Mouse (Mus musculus) heart, embryonic 10.5 days (tissue): ENCODE measurements around the gene Zdhhc14. TPM values are rescaled to one million over a fixed set of nuclear protein-coding genes. Genes with fewer than 3 reads are reported as not detected.

Experiments used
- DNase-seq: peaks from one replicate; pipeline ENCODE4 v3.0.0-alpha.2; 2017; ENCODE audit warnings: low spot score
- H3K27ac ChIP-seq: fragments of 300-500 bp; sonication (generic); 2 replicates; pipeline ENCODE4 v1.5.1; 2016; ENCODE audit warnings: mild to moderate bottlenecking
- H3K27me3 ChIP-seq: fragments of 300-500 bp; sonication (generic); 2 replicates; pipeline ENCODE4 v1.6.1; 2016; ENCODE audit warnings: mild to moderate bottlenecking; ENCODE audit not compliant: poor library complexity, insufficient read depth, severe bottlenecking
- H3K36me3 ChIP-seq: fragments of 300-500 bp; sonication (generic); 2 replicates; pipeline ENCODE4 v1.6.1; 2016; ENCODE audit warnings: mild to moderate bottlenecking, moderate library complexity
- H3K4me1 ChIP-seq: fragments of 300-500 bp; sonication (generic); 2 replicates; pipeline ENCODE4 v1.6.1; 2016; ENCODE audit warnings: mild to moderate bottlenecking
- H3K4me3 ChIP-seq: fragments of 300-500 bp; sonication (generic); 2 replicates; pipeline ENCODE4 v1.5.1; 2016; ENCODE audit warnings: mild to moderate bottlenecking, moderate library complexity
- H3K9me3 ChIP-seq: fragments of 300-500 bp; sonication (generic); 2 replicates; pipeline ENCODE4 v1.6.1; 2016; ENCODE audit warnings: mild to moderate bottlenecking, moderate library complexity
- WGBS: fragments of 180-500 bp; shearing (Covaris S2); methylation state at CpG from one replicate; pipeline ENCODE4 v1.1.7; 2016; 5-methylcytosine and 5-hydroxymethylcytosine counted together
- polyA plus RNA-seq: library from polyadenylated mRNA; unstranded; fragments of >200 nt; fragmentation: Nextera tagmentation; extraction: Ambion mirVana; gene quantifications from 2 replicates; pipeline ENCODE4 v1.2.1, GENCODE M21; 2016

Gene Zdhhc14
- polyA plus RNA-seq, 1 experiment from 2014 or later = 1.6 TPM

GRCm38 (mm10) chr17:5572096-5572730 is 79.9 kb downstream of the Zdhhc14 start:
- Histone ChIP-seq H3K36me3 (no peaks in the 10 kb centered on the region), H3K4me3 (no peak overlapping the region), H3K27ac (no peak overlapping the region), H3K27me3 (no peaks in the 10 kb centered on the region), H3K9me3 (no peaks in the 10 kb centered on the region), H3K4me1 (peaks cover 10% of the 10 kb centered on the region; the same call in 1 of the 2 replicates)
- WGBS = 88% methylated on average over 1 of the region's 1 CpGs
- no peak for DNase-seq

DNA sequence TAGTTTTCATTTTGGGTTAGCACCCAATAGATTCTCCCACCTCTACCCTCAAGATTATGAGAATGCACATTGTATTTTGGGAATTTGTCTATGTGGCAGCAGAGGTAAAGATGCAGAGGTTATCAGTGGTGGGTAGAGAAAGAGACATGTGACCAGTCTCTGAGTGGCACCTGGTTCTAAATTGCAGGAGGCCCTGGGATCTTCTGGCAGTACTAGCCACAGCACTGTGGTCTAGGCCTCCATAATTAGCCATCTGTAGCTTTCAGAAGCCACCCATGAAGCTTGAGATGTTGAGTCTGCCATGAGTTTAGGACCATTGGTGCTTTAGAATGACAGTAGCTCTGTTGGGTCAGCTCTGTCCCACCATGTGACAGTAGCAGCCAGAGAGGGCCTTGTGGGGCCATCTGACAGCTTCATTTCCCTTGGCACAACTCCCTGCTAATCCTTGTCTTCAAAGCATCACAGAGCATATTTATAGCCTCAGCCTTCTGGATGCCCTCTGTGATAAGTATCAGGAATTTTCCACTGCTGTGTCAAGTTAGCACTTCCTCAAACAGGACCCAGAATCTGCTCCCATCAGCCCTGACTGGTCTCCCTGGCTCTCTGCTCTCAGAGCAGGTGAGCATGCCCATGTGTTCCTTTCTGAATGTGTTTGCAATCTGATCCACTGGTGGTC is 80.5 kb downstream of the Zdhhc14 start:
- Histone ChIP-seq H3K4me3 (no peak overlapping the region), H3K36me3 (no peaks in the 10 kb centered on the region), H3K27me3 (no peaks in the 10 kb centered on the region), H3K4me1 (peaks cover 8% of the 10 kb centered on the region; the same call in 1 of the 2 replicates), H3K9me3 (no peaks in the 10 kb centered on the region), H3K27ac (no peak overlapping the region)
- no peak for DNase-seq

DNA sequence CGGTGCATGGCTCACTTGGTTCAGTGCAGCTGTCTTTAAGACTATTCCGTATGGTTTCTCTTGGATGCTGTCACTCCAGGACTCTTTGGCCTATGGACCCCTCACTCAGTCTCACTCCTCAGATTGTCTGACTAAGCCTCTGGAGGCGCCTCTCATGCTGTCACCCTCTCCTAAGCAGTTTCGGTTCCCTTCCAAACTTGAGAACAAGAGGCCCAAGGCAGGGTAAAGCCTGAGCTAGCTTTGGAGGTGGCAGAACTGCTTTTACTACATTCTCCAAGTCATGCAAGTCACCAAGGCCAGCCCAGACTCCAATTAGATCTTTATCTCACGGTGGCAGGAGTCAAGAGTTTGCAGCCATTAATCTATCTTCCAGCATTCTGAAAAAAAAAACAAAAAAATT is 82.3 kb downstream of the Zdhhc14 start:
- H3K4me1 ChIP-seq = peaks cover 8% of the 10 kb centered on the region; the same call in 1 of the 2 replicates
- WGBS = 74% methylated on average over 5 of the region's 5 CpGs
- no peak overlapping the region for H3K27ac ChIP-seq
- no peaks in the 10 kb centered on the region for H3K27me3 ChIP-seq
- no peak for DNase-seq
- no peaks in the 10 kb centered on the region for H3K36me3 ChIP-seq
- no peak overlapping the region for H3K4me3 ChIP-seq
- H3K9me3 ChIP-seq = no peaks in the 10 kb centered on the region

DNA sequence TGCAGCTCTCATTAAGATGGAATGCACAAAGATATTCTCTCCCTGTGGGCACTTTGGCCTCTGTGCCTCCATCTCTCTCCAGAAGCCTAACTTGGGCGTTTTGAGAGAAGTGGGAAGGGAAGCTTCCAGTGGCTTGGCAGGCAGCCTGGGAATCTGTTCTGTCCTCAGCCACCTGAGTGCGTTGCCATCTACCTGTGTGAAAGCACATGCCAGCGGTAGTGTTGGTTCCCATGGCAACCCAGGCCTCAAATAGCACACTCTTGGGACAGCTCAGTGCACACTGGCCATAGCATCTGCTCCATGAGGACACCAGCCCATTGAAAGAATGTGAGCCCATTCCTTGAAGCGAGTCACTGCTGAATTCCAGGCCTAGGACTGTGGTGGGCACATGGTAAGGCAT is 83.2 kb downstream of the Zdhhc14 start:
- Histone ChIP-seq H3K4me3 (no peak overlapping the region), H3K4me1 (peaks cover 8% of the 10 kb centered on the region; the same call in 1 of the 2 replicates), H3K27ac (no peak overlapping the region), H3K9me3 (no peaks in the 10 kb centered on the region), H3K36me3 (no peaks in the 10 kb centered on the region), H3K27me3 (no peaks in the 10 kb centered on the region)
- WGBS = 77% methylated on average over 4 of the region's 4 CpGs
- DNase-seq = no peak

DNA sequence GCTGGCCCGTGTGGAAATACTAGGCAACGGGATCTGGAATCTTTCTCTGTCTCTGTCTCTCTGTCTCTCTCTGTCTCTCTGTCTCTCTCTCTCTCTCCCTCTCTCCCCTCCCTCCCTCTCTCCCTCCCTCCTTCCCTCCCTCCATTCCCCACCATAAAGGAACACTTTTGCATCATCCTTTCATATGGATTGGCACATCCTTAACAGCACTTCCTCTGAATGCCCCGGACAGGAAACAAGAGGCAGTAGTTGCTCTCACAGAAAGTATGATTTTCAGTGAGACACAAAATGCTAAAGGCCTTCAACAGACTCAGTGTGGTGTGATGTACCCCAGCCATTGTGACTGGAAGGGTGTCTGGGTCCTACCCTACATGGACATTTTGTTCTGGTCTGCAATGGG is 89.9 kb downstream of the Zdhhc14 start:
- H3K27me3 ChIP-seq = no peaks in the 10 kb centered on the region
- H3K4me1 ChIP-seq = no peaks in the 10 kb centered on the region
- 93% methylated on average over 3 of the region's 3 CpGs for WGBS
- H3K4me3 ChIP-seq = no peak overlapping the region
- H3K27ac ChIP-seq = no peak overlapping the region
- H3K36me3 ChIP-seq = no peaks in the 10 kb centered on the region
- no peak for DNase-seq
- no peaks in the 10 kb centered on the region; the same call in 1 of the 2 replicates for H3K9me3 ChIP-seq

DNA sequence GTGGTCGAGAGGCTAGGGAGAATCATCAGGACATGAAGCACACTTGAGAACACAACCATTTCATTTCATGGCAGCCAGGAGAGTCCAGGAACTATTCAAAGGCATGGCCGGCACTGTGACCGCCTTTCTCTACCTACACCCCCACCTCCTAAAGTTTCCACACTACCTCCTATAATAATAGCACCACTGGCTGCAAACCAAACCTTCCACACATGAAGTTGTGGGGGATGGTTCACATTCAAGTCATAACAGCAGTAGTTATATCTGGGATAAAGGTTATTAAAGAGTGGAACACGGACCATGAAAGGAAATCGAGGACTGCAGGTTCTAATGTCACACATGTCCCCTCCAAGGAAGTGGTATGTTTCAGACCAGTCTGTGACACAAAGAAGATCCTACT is 90.6 kb downstream of the Zdhhc14 start:
- no peak for DNase-seq
- H3K27ac ChIP-seq = no peak overlapping the region
- no peak overlapping the region for H3K4me3 ChIP-seq
- no peaks in the 10 kb centered on the region for H3K27me3 ChIP-seq
- 84% methylated on average over 5 of the region's 5 CpGs for WGBS
- no peaks in the 10 kb centered on the region; the same call in 1 of the 2 replicates for H3K9me3 ChIP-seq
- H3K4me1 ChIP-seq = no peaks in the 10 kb centered on the region
- no peaks in the 10 kb centered on the region for H3K36me3 ChIP-seq

DNA sequence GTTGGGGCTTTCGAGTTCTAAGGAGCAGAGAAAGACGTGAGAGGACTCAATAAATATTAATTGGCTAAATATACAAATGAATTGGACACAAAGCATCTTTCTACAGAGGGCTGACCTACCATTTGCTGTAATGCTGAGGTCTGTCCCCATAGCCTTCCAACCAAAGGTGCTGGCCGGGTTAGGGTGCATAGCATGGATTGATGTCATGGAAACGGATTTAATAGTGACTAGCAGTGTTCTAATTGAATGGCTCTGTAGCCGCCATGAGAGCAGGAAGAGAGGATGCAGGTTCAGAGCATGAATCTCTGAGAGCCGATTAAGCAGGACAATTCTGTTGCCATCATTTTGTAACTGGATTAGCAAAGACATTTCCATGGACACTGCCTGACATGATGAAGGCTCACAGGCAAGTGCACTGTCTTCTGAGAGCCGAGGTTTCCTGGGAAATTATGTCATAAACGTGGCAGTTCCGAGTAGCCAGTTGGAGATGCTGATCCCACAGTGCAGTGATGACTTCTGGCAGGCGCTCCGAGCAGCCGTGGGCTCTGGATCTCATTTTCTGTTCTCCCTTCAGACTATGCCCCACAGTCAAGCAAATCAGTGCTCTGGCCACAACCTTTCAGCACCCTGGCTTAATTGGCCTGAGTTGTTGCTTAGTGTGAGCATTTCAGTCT is 91.3 kb downstream of the Zdhhc14 start:
- no peak for DNase-seq
- WGBS = 74% methylated on average over 12 of the region's 12 CpGs
- Histone ChIP-seq H3K4me3 (no peak overlapping the region), H3K9me3 (no peaks in the 10 kb centered on the region; the same call in 1 of the 2 replicates), H3K27me3 (no peaks in the 10 kb centered on the region), H3K4me1 (no peaks in the 10 kb centered on the region), H3K36me3 (no peaks in the 10 kb centered on the region), H3K27ac (no peak overlapping the region)

- Histone ChIP-seq H3K27me3 (no peaks in the 10 kb centered on the region), H3K4me3 (no peak overlapping the region), H3K9me3 (no peaks in the 10 kb centered on the region; the same call in 1 of the 2 replicates), H3K4me1 (peaks cover 11% of the 10 kb centered on the region), H3K36me3 (no peaks in the 10 kb centered on the region), H3K27ac (no peak overlapping the region)
- DNase-seq = no peak
- WGBS = 66% methylated on average over 6 of the region's 6 CpGs
Measured at GRCm38 (mm10) chr17:5591604-5592209, 99.3 kb downstream of the Zdhhc14 start.

DNA sequence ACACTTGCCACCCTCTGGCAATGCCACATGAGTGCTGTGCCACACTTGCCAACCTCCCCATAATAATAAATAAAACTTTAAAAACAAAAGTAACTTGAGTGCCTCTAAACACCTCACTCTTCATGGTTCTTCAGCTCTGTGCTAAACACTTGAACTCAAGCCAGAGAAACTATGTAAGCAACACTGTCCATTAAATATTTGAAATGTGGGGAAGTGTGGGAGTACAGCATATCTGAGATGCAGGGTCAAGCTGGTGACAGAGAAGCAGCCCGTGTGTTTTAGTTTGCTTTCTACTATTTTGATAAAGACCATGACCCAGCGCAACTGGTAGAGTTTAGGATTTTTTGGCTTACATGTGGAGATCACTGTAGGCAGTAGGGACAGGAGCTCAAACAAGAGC is 100.7 kb downstream of the Zdhhc14 start:
- no peak overlapping the region for H3K4me3 ChIP-seq
- no peak overlapping the region for H3K27ac ChIP-seq
- no peaks in the 10 kb centered on the region for H3K27me3 ChIP-seq
- no peaks in the 10 kb centered on the region for H3K9me3 ChIP-seq
- no peak for DNase-seq
- peaks cover 14% of the 10 kb centered on the region for H3K4me1 ChIP-seq
- 73% methylated on average over 2 of the region's 2 CpGs for WGBS
- no peaks in the 10 kb centered on the region for H3K36me3 ChIP-seq

DNA sequence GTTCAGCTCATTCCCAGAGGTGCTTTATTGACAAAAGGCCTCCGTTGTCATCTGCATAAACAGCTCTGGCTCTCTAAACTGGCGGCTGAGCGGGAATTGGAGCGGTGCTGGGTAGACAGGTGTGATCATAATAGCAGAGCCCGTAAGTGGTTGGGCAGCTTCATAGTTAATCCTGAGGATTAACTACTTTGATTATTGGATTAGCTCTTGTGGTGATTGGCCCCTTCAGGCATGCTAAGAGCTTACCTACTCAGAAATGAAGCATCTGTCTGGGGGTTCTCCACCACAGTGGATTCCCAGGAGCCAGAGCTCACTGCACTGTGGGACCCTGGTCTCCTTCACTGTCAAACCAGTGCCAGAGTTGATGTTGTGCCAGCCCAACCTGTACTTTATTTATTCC is 102.7 kb downstream of the Zdhhc14 start:
- Histone ChIP-seq H3K4me1 (peaks cover 14% of the 10 kb centered on the region), H3K27me3 (no peaks in the 10 kb centered on the region), H3K27ac (no peak overlapping the region), H3K36me3 (no peaks in the 10 kb centered on the region), H3K9me3 (no peaks in the 10 kb centered on the region), H3K4me3 (no peak overlapping the region)
- DNase-seq = no peak
- 61% methylated on average over 5 of the region's 5 CpGs for WGBS

DNA sequence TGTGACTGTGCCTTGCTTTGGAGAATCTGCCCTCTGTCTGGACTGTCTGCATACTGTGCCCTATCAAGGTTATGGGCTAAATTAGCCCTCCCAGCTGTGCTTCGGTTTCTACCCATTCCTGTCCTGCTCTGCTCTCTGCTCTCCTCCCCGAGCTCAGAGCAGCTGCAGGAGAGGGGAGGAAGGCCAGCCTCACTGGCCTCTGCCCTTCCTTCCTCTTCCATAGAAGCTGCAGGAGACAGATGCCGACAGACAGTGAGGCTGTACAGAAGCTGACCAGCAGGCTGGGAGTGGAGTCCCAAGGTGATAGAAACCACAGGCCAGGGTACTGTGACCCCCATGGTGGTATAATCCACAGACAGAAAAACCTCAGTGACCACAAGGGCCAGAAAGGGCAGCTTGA is 104.1 kb downstream of the Zdhhc14 start:
- Histone ChIP-seq H3K4me1 (peaks cover 14% of the 10 kb centered on the region), H3K27me3 (no peaks in the 10 kb centered on the region), H3K4me3 (no peak overlapping the region), H3K27ac (peak overlapping the region; percentile 0; the same call in 1 of the 2 replicates), H3K9me3 (no peaks in the 10 kb centered on the region), H3K36me3 (no peaks in the 10 kb centered on the region)
- DNase-seq = no peak
- 22% methylated on average over 3 of the region's 3 CpGs for WGBS

DNA sequence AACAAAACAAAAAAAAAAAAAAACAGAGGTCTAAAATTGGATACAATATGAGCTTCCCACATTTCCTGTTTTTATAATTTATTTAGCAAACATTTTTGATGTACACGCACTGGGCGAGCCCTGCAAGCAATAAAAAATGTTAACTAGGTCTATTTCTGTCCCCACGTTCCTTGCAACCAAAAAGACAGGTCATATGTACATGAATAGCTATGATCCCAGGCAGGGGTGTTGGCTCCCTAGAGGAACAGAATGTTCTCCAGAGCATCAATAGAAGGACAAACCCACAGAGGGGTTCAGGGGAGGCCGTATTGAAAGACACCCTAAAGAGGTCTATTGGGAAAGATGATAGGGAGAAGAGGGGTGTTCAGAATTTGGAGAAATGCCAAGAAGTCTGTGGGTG is 106.6 kb downstream of the Zdhhc14 start:
- 84% methylated on average over 4 of the region's 4 CpGs for WGBS
- Histone ChIP-seq H3K27ac (no peak overlapping the region), H3K36me3 (no peaks in the 10 kb centered on the region), H3K27me3 (no peaks in the 10 kb centered on the region), H3K9me3 (no peaks in the 10 kb centered on the region), H3K4me1 (peaks cover 14% of the 10 kb centered on the region), H3K4me3 (no peak overlapping the region)
- DNase-seq = no peak

GRCm38 (mm10) chr17:5600505-5601027 is 108.2 kb downstream of the Zdhhc14 start:
- H3K4me3 ChIP-seq = no peak overlapping the region
- peaks cover 21% of the 10 kb centered on the region for H3K4me1 ChIP-seq
- H3K27me3 ChIP-seq = no peaks in the 10 kb centered on the region
- DNase-seq = no peak
- H3K27ac ChIP-seq = no peak overlapping the region
- no peaks in the 10 kb centered on the region for H3K9me3 ChIP-seq
- WGBS = 76% methylated on average over 8 of the region's 8 CpGs
- H3K36me3 ChIP-seq = no peaks in the 10 kb centered on the region
